Mouse (Mus musculus) liver, embryonic 14.5 days (tissue): ENCODE measurements around the gene Dpp8.

Experiments
- CTCF ChIP-seq: IDR thresholded peaks from 2 replicates; pipeline ENCODE4 v1.5.1; 2016; ENCODE audit warnings: antibody characterized with exemption, low read depth, control low read depth
- EP300 ChIP-seq: IDR thresholded peaks from 2 replicates; pipeline ENCODE4 v1.6.1; 2016; ENCODE audit warnings: antibody characterized with exemption, low read depth

DNA sequence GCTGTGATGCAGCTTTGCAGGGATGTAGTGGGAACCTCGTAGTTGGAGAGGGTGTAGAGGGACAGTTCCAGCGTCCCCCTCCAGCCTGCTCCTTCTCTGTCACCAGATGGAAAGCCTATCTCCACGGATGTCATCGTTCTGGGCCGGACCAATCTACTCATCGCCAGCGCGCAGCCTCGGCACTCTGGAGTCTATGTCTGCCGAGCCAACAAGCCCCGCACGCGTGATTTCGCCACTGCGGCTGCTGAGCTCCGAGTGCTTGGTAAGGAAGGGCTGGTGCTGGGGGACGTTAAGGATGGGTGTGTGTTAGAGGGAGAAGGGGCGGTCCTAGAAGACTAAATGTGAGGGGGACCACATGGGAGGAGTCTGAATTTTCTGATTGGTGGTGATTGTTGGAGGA is 90.3 kb downstream of the Dpp8 start:
- TF ChIP-seq CTCF, result no peak
- TF ChIP-seq EP300, result no peak
